Mouse (Mus musculus) forebrain, postnatal 0 days (tissue): ENCODE results near the gene Dennd5a. TPM values are rescaled to one million over a fixed set of nuclear protein-coding genes. Genes with fewer than 3 reads are reported as not detected.

Source experiments
- ATAC-seq: fragments of 200-750 bp; cut with Nextera tagmentation; 2 replicates; pipeline ENCODE4 v1.8.0; 2017; ENCODE audit warnings: mild to moderate bottlenecking, moderate library complexity
- DNase-seq: peaks from one replicate; pipeline ENCODE4 v3.0.0-alpha.2; 2015
- H3K27ac ChIP-seq: fragments of 300-500 bp; sonication (generic); 2 replicates; pipeline ENCODE4 v1.5.1; 2014; ENCODE audit warnings: low read depth, mild to moderate bottlenecking, antibody characterized with exemption, low read length, moderate library complexity, mixed read lengths
- H3K27me3 ChIP-seq: fragments of 300-500 bp; sonication (generic); 2 replicates; pipeline ENCODE4 v1.6.1; 2014; ENCODE audit warnings: mild to moderate bottlenecking, low read length, mixed read lengths; ENCODE audit not compliant: insufficient read depth
- H3K36me3 ChIP-seq: fragments of 300-500 bp; sonication (generic); 2 replicates; pipeline ENCODE4 v1.6.1; 2014; ENCODE audit warnings: mild to moderate bottlenecking, moderate library complexity; ENCODE audit not compliant: insufficient read depth
- H3K4me1 ChIP-seq: fragments of 300-500 bp; sonication (generic); 2 replicates; pipeline ENCODE4 v1.6.1; 2014; ENCODE audit warnings: antibody characterized with exemption; ENCODE audit not compliant: insufficient read depth
- H3K4me2 ChIP-seq: fragments of 300-500 bp; sonication (generic); 2 replicates; pipeline ENCODE4 v1.6.1; 2014; ENCODE audit warnings: low read depth, mild to moderate bottlenecking, moderate library complexity
- H3K4me3 ChIP-seq: fragments of 300-500 bp; sonication (generic); 2 replicates; pipeline ENCODE4 v1.5.1; 2014; ENCODE audit warnings: low read depth, low read length, mixed read lengths
- H3K9ac ChIP-seq: fragments of 300-500 bp; sonication (generic); 2 replicates; pipeline ENCODE4 v1.6.1; 2014; ENCODE audit warnings: mild to moderate bottlenecking
- H3K9me3 ChIP-seq: fragments of 300-500 bp; sonication (generic); 2 replicates; pipeline ENCODE4 v1.6.1; 2016; ENCODE audit warnings: low read length
- CTCF ChIP-seq: sonication (generic); IDR thresholded peaks from 2 replicates; pipeline ENCODE4 v1.5.1; 2016; ENCODE audit warnings: antibody characterized with exemption, control low read depth, low read depth
- WGBS: fragments of 180-500 bp; shearing (Covaris S2); extraction: QIAGEN DNeasy Blood & Tissue Kit; methylation state at CpG from one replicate; pipeline ENCODE4 v1.1.7; 2014; 5-methylcytosine and 5-hydroxymethylcytosine counted together
- polyA plus RNA-seq: library from polyadenylated mRNA; unstranded; fragments of >200 nt; fragmentation: Nextera tagmentation; extraction: Ambion mirVana; gene quantifications from 2 replicates; pipeline ENCODE4 v1.2.1, GENCODE M21; 2015
- total RNA-seq: library from RNA; depleted of rRNA; stranded (reverse); fragments of >200 nt; gene quantifications from 2 replicates; pipeline ENCODE4 v1.2.3, GENCODE M21; 2014

The Dennd5a gene
- total and polyA plus RNA-seq, 2 experiments from 2014 or later: 28.0 to 156 TPM

- no peak overlapping the region for H3K4me3 ChIP-seq
- WGBS: 39% methylated on average over 2 of the region's 2 CpGs
- H3K9me3 ChIP-seq: no peaks in the 10 kb centered on the region
- H3K27me3 ChIP-seq: no peaks in the 10 kb centered on the region
- H3K4me1 ChIP-seq: no peaks in the 10 kb centered on the region
- H3K9ac ChIP-seq: no peak overlapping the region
- DNase-seq (no peak), ATAC-seq (no peak)
- H3K27ac ChIP-seq: no peak overlapping the region
- no peak overlapping the region for H3K4me2 ChIP-seq
- no peaks in the 10 kb centered on the region for H3K36me3 ChIP-seq
- TF ChIP-seq CTCF: no peak
Measured at GRCm38 (mm10) chr7:109881561-109882099, 78.6 kb downstream of the Dennd5a start.

- Histone ChIP-seq H3K9ac (no peak overlapping the region), H3K4me3 (no peak overlapping the region), H3K4me1 (no peaks in the 10 kb centered on the region), H3K27ac (no peak overlapping the region), H3K36me3 (no peaks in the 10 kb centered on the region), H3K4me2 (no peak overlapping the region), H3K27me3 (no peaks in the 10 kb centered on the region), H3K9me3 (no peaks in the 10 kb centered on the region)
- WGBS: 59% methylated on average over 12 of the region's 12 CpGs
- ATAC-seq: no peak
- no peak for DNase-seq
- TF ChIP-seq CTCF: no peak
Measured at GRCm38 (mm10) chr7:109879158-109879557, 81.1 kb downstream of the Dennd5a start.

GRCm38 (mm10) chr7:109876085-109876484, 84.2 kb downstream of the Dennd5a start:
- H3K27me3 ChIP-seq: no peaks in the 10 kb centered on the region
- H3K27ac ChIP-seq: no peak overlapping the region
- no peak overlapping the region for H3K4me2 ChIP-seq
- no peak overlapping the region for H3K4me3 ChIP-seq
- H3K9me3 ChIP-seq: no peaks in the 10 kb centered on the region
- H3K36me3 ChIP-seq: no peaks in the 10 kb centered on the region
- WGBS: 65% methylated on average over 8 of the region's 8 CpGs
- H3K4me1 ChIP-seq: no peaks in the 10 kb centered on the region
- TF ChIP-seq CTCF: no peak; the same call in 1 of the 2 replicates
- DNase-seq (no peak), ATAC-seq (no peak)
- no peak overlapping the region for H3K9ac ChIP-seq

- 53% methylated on average over 3 of the region's 3 CpGs for WGBS
- Histone ChIP-seq H3K27ac (no peak overlapping the region), H3K36me3 (no peaks in the 10 kb centered on the region), H3K9me3 (no peaks in the 10 kb centered on the region), H3K9ac (no peak overlapping the region), H3K27me3 (no peaks in the 10 kb centered on the region), H3K4me3 (no peak overlapping the region), H3K4me1 (no peaks in the 10 kb centered on the region), H3K4me2 (no peak overlapping the region)
- DNase-seq (no peak), ATAC-seq (no peak)
- no peak for TF ChIP-seq CTCF
Measured at GRCm38 (mm10) chr7:109875598-109875997, 84.7 kb downstream of the Dennd5a start.

GRCm38 (mm10) chr7:109875033-109875432, 85.2 kb downstream of the Dennd5a start:
- DNase-seq: no peak
- no peak overlapping the region for H3K4me2 ChIP-seq
- H3K4me3 ChIP-seq: no peak overlapping the region
- peak; percentile 71 for ATAC-seq
- H3K9ac ChIP-seq: no peak overlapping the region
- no peaks in the 10 kb centered on the region for H3K9me3 ChIP-seq
- no peak overlapping the region for H3K27ac ChIP-seq
- no peak for TF ChIP-seq CTCF
- no peaks in the 10 kb centered on the region for H3K4me1 ChIP-seq
- H3K36me3 ChIP-seq: no peaks in the 10 kb centered on the region
- no peaks in the 10 kb centered on the region for H3K27me3 ChIP-seq

- WGBS: 58% methylated on average over 5 of the region's 5 CpGs
- no peak for ATAC-seq
- no peak for DNase-seq
- no peaks in the 10 kb centered on the region for H3K27me3 ChIP-seq
- H3K9ac ChIP-seq: no peak overlapping the region
- H3K4me3 ChIP-seq: no peak overlapping the region
- no peak overlapping the region for H3K4me2 ChIP-seq
- H3K27ac ChIP-seq: no peak overlapping the region
- no peaks in the 10 kb centered on the region for H3K4me1 ChIP-seq
- no peaks in the 10 kb centered on the region for H3K9me3 ChIP-seq
- no peak for TF ChIP-seq CTCF
- no peaks in the 10 kb centered on the region for H3K36me3 ChIP-seq
Measured at GRCm38 (mm10) chr7:109873170-109873569, 87.1 kb downstream of the Dennd5a start.

- peaks cover 7% of the 10 kb centered on the region for H3K27me3 ChIP-seq
- H3K36me3 ChIP-seq: no peaks in the 10 kb centered on the region
- ATAC-seq: no peak
- 81% methylated on average over 5 of the region's 5 CpGs for WGBS
- no peak for DNase-seq
- H3K4me3 ChIP-seq: no peak overlapping the region
- TF ChIP-seq CTCF: no peak
- H3K9ac ChIP-seq: no peak overlapping the region
- H3K27ac ChIP-seq: no peak overlapping the region
- no peaks in the 10 kb centered on the region for H3K4me1 ChIP-seq
- no peaks in the 10 kb centered on the region for H3K9me3 ChIP-seq
- H3K4me2 ChIP-seq: no peak overlapping the region
Measured at GRCm38 (mm10) chr7:109871232-109871631, 89.0 kb downstream of the Dennd5a start.
